Mouse (Mus musculus) hindbrain, embryonic 16.5 days (tissue): ENCODE measurements at regions not wholly inside any gene's neighbourhood (a gene's known extent, or its start where the extent isn't known, plus 50 kb on each side); places are given as distances from the start of the nearest gene placed in this dataset.

ENCODE experiments used
- ATAC-seq: fragments of 200-750 bp; cut with Nextera tagmentation; 2 replicates; pipeline ENCODE4 v1.8.0; 2017; ENCODE audit warnings: moderate TSS enrichment, moderate library complexity
- H3K27ac ChIP-seq: fragments of 300-500 bp; sonication (generic); 2 replicates; pipeline ENCODE4 v1.5.1; 2014; ENCODE audit warnings: low read depth, mild to moderate bottlenecking, control low read depth, low read length, moderate library complexity
- H3K27me3 ChIP-seq: fragments of 300-500 bp; sonication (generic); replicated peaks from 2 replicates; pipeline ENCODE4 v1.6.1; 2014; ENCODE audit warnings: low read length; ENCODE audit not compliant: control insufficient read depth, insufficient read depth
- H3K36me3 ChIP-seq: fragments of 300-500 bp; sonication (generic); 2 replicates; pipeline ENCODE4 v1.6.1; 2014; ENCODE audit warnings: mild to moderate bottlenecking, low read length, moderate library complexity, mixed read lengths; ENCODE audit not compliant: control insufficient read depth, insufficient read depth
- H3K4me1 ChIP-seq: fragments of 300-500 bp; sonication (generic); 2 replicates; pipeline ENCODE4 v1.6.1; 2014; ENCODE audit warnings: low read depth, low read length; ENCODE audit not compliant: control insufficient read depth, insufficient read depth
- H3K4me2 ChIP-seq: fragments of 300-500 bp; sonication (generic); 2 replicates; pipeline ENCODE4 v1.6.1; 2014; ENCODE audit warnings: mild to moderate bottlenecking, low read length, control low read depth, moderate library complexity
- H3K4me3 ChIP-seq: fragments of 300-500 bp; sonication (generic); 2 replicates; pipeline ENCODE4 v1.5.1; 2014; ENCODE audit warnings: mild to moderate bottlenecking, low read length, control low read depth, moderate library complexity
- H3K9ac ChIP-seq: fragments of 300-500 bp; sonication (generic); 2 replicates; pipeline ENCODE4 v1.6.1; 2014; ENCODE audit warnings: low read depth, mild to moderate bottlenecking, control low read depth, low read length, moderate library complexity
- H3K9me3 ChIP-seq: fragments of 300-500 bp; sonication (generic); 2 replicates; pipeline ENCODE4 v1.6.1; 2014; ENCODE audit warnings: mild to moderate bottlenecking, low read length, moderate library complexity; ENCODE audit not compliant: control insufficient read depth
- WGBS: fragments of 180-500 bp; shearing (Covaris S2); extraction: QIAGEN DNeasy Blood & Tissue Kit; methylation state at CpG from one replicate; pipeline ENCODE4 v1.1.7; 2014; 5-methylcytosine and 5-hydroxymethylcytosine counted together

GRCm38 (mm10) chr11:22592706-22593105 is 80.8 kb downstream of the Tmem17 start:
- no peaks in the 10 kb centered on the region for H3K36me3 ChIP-seq
- no peak overlapping the region for H3K4me3 ChIP-seq

GRCm38 (mm10) chr11:22596076-22596804 is 84.4 kb downstream of the Tmem17 start:
- Histone ChIP-seq H3K27me3 (no peaks in the 10 kb centered on the region), H3K4me1 (no peaks in the 10 kb centered on the region), H3K9me3 (no peaks in the 10 kb centered on the region), H3K27ac (no peak overlapping the region), H3K4me2 (no peak overlapping the region), H3K4me3 (no peak overlapping the region), H3K36me3 (no peaks in the 10 kb centered on the region), H3K9ac (no peak overlapping the region)
- WGBS: 83% methylated on average over 8 of the region's 8 CpGs
- ATAC-seq: no peak

More at GRCm38 (mm10) chr11:22592706-22593105, 80.8 kb downstream of the Tmem17 start:
- peaks cover 3% of the 10 kb centered on the region for H3K4me1 ChIP-seq
- H3K27ac ChIP-seq: no peak overlapping the region
- no peak overlapping the region for H3K4me2 ChIP-seq
- H3K9me3 ChIP-seq: no peaks in the 10 kb centered on the region
- no peaks in the 10 kb centered on the region for H3K27me3 ChIP-seq
- H3K9ac ChIP-seq: no peak overlapping the region
- ATAC-seq: no peak
- 94% methylated on average over 5 of the region's 5 CpGs for WGBS

- 89% methylated on average over 2 of the region's 2 CpGs for WGBS
- H3K9ac ChIP-seq: no peak overlapping the region
- no peak overlapping the region for H3K27ac ChIP-seq
- no peaks in the 10 kb centered on the region for H3K27me3 ChIP-seq
- no peak for ATAC-seq
- H3K4me3 ChIP-seq: no peak overlapping the region
- no peaks in the 10 kb centered on the region for H3K4me1 ChIP-seq
- no peak overlapping the region for H3K4me2 ChIP-seq
- no peaks in the 10 kb centered on the region for H3K9me3 ChIP-seq
- no peaks in the 10 kb centered on the region for H3K36me3 ChIP-seq
Measured at GRCm38 (mm10) chr11:22596805-22597149, 84.9 kb downstream of the Tmem17 start.

GRCm38 (mm10) chr11:22600370-22600769 is 88.5 kb downstream of the Tmem17 start:
- WGBS: 72% methylated on average over 7 of the region's 7 CpGs
- no peaks in the 10 kb centered on the region; the same call in 1 of the 2 replicates for H3K4me1 ChIP-seq
- no peak overlapping the region for H3K27ac ChIP-seq
- no peaks in the 10 kb centered on the region for H3K36me3 ChIP-seq
- H3K27me3 ChIP-seq: no peaks in the 10 kb centered on the region
- no peaks in the 10 kb centered on the region for H3K9me3 ChIP-seq
- no peak for ATAC-seq
- no peak overlapping the region for H3K9ac ChIP-seq
- no peak overlapping the region for H3K4me3 ChIP-seq
- H3K4me2 ChIP-seq: no peak overlapping the region

- no peak overlapping the region for H3K4me2 ChIP-seq
- no peaks in the 10 kb centered on the region for H3K36me3 ChIP-seq
- ATAC-seq: peak; percentile 94
- H3K4me1 ChIP-seq: no peaks in the 10 kb centered on the region; the same call in 1 of the 2 replicates
- no peaks in the 10 kb centered on the region for H3K9me3 ChIP-seq
- 9% methylated on average over 3 of the region's 3 CpGs for WGBS
- no peak overlapping the region for H3K27ac ChIP-seq
- H3K4me3 ChIP-seq: no peak overlapping the region
- no peaks in the 10 kb centered on the region for H3K27me3 ChIP-seq
- H3K9ac ChIP-seq: no peak overlapping the region
Measured at GRCm38 (mm10) chr11:22601977-22602376, 90.1 kb downstream of the Tmem17 start.

- Histone ChIP-seq H3K27ac (no peak overlapping the region), H3K4me1 (no peaks in the 10 kb centered on the region; the same call in 1 of the 2 replicates), H3K9ac (no peak overlapping the region), H3K9me3 (no peaks in the 10 kb centered on the region), H3K4me3 (no peak overlapping the region), H3K27me3 (no peaks in the 10 kb centered on the region), H3K4me2 (no peak overlapping the region), H3K36me3 (no peaks in the 10 kb centered on the region)
- no peak for ATAC-seq
- WGBS: 64% methylated on average over 2 of the region's 3 CpGs
Measured at GRCm38 (mm10) chr11:22602610-22603009, 90.7 kb downstream of the Tmem17 start.

GRCm38 (mm10) chr11:22603397-22603796 is 91.5 kb downstream of the Tmem17 start:
- H3K4me2 ChIP-seq: no peak overlapping the region
- H3K9me3 ChIP-seq: no peaks in the 10 kb centered on the region
- no peaks in the 10 kb centered on the region for H3K27me3 ChIP-seq
- no peaks in the 10 kb centered on the region; the same call in 1 of the 2 replicates for H3K4me1 ChIP-seq
- H3K9ac ChIP-seq: no peak overlapping the region
- ATAC-seq: no peak
- H3K27ac ChIP-seq: no peak overlapping the region
- H3K36me3 ChIP-seq: no peaks in the 10 kb centered on the region
- WGBS: 92% methylated on average over 1 of the region's 1 CpGs
- H3K4me3 ChIP-seq: no peak overlapping the region

- 49% methylated on average over 4 of the region's 4 CpGs for WGBS
Measured at GRCm38 (mm10) chr11:22606380-22606779, 94.5 kb downstream of the Tmem17 start.

GRCm38 (mm10) chr11:22607645-22608044 is 95.8 kb downstream of the Tmem17 start:
- no peak overlapping the region for H3K4me3 ChIP-seq
- H3K36me3 ChIP-seq: no peaks in the 10 kb centered on the region
- H3K27me3 ChIP-seq: no peaks in the 10 kb centered on the region
- H3K9me3 ChIP-seq: no peaks in the 10 kb centered on the region
- ATAC-seq: no peak
- H3K4me1 ChIP-seq: peaks cover 7% of the 10 kb centered on the region
- WGBS: 76% methylated on average over 5 of the region's 5 CpGs
- no peak overlapping the region for H3K27ac ChIP-seq
- H3K4me2 ChIP-seq: no peak overlapping the region
- H3K9ac ChIP-seq: no peak overlapping the region

More at GRCm38 (mm10) chr11:22606380-22606779, 94.5 kb downstream of the Tmem17 start:
- H3K4me1 ChIP-seq: peaks cover 7% of the 10 kb centered on the region
- no peak overlapping the region for H3K27ac ChIP-seq
- H3K36me3 ChIP-seq: no peaks in the 10 kb centered on the region
- H3K9ac ChIP-seq: no peak overlapping the region
- ATAC-seq: no peak
- no peak overlapping the region for H3K4me2 ChIP-seq
- no peaks in the 10 kb centered on the region for H3K9me3 ChIP-seq
- no peaks in the 10 kb centered on the region for H3K27me3 ChIP-seq
- no peak overlapping the region for H3K4me3 ChIP-seq
